Mouse (Mus musculus): ENCODE data around the gene Slc6a4.

Slc6a4 gene

GRCm38 (mm10) chr11:76997916-76998704 is at the start of gene Slc6a4:
Gene Slc6a4, plus strand, starts transcription at chr11:76998603.
- DNase-seq: peak; percentile 12

DNA sequence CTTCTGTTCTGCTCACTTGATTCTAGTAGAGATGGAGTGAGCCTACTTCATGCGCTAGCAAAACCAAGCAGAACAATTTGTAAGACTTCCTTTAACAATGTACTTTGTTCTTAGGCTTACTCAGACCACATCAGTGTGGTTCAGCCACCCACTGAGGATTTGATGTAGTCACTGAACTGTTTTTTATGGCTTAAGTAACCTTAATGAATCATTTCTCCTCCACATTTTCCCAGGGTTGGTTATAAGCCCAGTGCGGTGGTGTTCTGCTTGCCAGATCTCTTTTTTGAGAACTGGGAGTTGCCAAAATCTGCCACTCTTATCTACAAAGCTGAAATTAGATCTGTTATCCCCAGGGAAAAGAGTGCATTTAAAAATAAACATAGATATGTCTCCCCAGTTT is 44.9 kb upstream of the Slc6a4 start:
- DNase-seq: no peak

DNA sequence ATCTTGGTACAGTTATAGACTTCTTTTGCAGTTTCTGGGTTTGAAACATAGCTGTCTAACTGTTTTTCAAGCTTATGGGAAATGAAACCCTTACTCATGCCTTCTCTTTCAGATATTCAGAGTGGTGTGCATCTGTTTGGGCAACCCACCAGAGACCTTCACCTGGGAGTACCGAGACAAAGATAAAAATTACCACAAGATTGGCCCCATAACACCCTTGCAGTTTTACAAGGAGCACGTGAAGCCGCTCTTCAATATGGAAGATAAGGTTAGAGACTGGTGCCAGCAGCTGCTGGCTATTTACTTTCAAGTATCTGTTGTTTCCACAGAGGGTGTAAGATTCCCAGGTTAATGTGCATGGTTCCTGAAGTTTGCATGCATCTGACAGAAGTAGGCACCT is 32.7 kb upstream of the Slc6a4 start:
- no peak for DNase-seq

GRCm38 (mm10) chr11:76970328-76970727 is 28.1 kb upstream of the Slc6a4 start:
- no peak for DNase-seq

- peak in 1 of 2 experiments; percentile 13 for DNase-seq
These were observed 23.6 kb upstream of the Slc6a4 start for GRCm38 (mm10) chr11:76974680-76975319.

GRCm38 (mm10) chr11:76981570-76982141 is 16.7 kb upstream of the Slc6a4 start:
- DNase-seq: no peak

DNA sequence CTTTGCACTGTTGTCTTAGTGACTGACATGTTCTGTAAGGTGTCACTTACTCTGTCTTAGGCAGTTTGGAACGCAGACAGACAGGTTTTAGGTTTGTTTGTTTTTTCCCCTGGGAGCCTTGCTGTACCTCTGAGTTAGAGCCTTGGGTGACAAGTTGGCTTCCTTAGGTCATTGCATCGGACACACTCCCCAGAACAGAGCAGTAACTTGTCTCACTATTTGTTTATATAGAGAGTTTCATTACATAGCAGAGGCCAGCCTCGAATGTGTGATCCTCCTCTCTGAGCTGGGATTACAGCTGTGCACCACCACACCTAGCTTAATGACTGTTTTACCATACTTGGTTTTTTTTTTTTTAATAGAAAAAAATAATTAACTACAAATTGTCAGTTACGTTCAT is 16.0 kb upstream of the Slc6a4 start:
- no peak for DNase-seq

- DNase-seq: no peak
These were observed 14.8 kb upstream of the Slc6a4 start for GRCm38 (mm10) chr11:76983641-76984040.

GRCm38 (mm10) chr11:76984173-76984572 is 14.2 kb upstream of the Slc6a4 start:
- no peak for DNase-seq

- no peak for DNase-seq
These were observed 7.6 kb upstream of the Slc6a4 start for GRCm38 (mm10) chr11:76990839-76991238.

GRCm38 (mm10) chr11:76992886-76993285 is 5.5 kb upstream of the Slc6a4 start:
- no peak for DNase-seq

DNA sequence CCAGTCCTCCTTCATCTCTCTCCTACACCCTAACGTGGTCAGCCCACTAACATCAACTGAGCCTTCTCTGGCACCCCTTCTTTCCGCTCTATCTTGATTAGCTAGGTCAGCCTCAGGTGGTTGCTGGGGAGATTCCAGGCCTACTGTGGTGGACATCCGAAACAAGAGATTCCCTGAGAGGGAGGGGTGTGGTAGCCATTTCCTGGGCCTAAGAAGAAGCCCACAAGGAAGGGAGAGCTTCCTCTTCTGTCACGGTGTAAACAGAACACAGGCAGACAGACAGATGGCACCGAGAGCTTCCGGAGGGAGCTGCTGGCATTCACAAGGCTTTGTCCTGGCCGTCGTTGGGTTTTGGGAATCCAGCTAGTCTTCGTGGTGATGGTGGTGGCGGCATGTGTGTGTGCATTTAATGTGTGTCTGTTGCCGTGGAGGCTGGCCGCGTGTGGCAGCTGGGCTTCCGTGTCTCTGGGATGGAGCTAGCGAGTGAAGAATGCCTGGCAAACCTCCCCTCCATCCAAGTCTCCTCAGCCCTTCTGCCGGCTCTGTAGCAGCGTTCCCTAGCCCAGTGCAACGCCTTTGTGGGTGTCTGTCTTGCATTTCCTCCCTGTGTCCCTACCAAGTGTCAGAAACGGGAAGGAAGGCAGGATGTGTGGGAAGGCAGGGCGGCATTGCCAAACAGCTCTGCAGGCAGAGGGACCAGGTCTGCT is 2.3 kb upstream of the Slc6a4 start:
- peak; percentile 14 to 40 for DNase-seq

- DNase-seq: peak; percentile 88 to 91
These were observed 1.1 kb upstream of the Slc6a4 start for GRCm38 (mm10) chr11:76997305-76997704.

DNA sequence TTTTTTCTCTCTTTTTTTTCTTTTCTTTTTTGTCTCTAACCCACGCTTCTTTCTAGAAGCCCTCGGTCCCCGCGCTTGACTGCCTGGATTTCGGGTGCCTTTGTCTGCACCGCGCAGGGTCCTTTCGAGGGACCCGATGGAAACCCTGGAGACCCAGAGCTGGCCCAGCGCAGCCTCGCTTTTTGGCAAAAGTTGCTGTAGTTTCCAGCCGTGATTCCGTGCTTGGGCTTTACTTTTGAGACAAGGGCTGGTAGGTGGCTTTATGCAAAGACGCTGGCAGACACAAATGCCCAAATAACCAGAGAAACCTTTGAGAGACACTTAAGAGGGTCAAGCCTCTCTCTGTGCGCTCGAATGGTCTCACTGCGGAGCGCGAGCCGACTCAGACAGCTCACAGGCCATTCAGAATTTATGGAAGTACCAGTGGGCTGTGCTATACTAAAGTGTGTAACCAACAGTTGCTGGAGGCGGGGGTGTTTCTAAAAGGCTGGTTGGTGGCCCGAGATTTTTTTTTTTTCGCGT is 363 bp downstream of the Slc6a4 start:
- DNase-seq: no peak

GRCm38 (mm10) chr11:77000741-77001140 is 2.3 kb downstream of the Slc6a4 start:
- no peak for DNase-seq

DNA sequence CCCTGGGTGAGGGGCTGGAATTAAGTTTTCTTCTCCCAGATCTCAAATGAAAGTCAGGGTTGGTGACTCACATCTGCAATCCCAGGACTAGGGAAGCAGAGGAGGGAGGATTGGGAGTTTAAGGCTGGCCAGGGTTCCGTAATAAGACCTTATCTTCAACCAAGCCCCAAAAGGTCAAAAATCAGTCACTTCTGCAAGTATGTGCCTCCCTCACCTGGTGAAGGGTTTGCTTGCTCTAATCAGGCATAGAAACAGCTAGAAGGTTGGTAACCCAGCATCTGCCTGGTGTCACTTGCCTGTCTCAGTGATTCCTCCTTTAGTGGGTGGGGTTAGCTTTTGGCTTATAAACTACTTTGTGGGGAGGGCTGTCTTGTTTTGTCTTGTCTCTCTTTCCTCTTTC is 4.0 kb downstream of the Slc6a4 start:
- no peak for DNase-seq

DNA sequence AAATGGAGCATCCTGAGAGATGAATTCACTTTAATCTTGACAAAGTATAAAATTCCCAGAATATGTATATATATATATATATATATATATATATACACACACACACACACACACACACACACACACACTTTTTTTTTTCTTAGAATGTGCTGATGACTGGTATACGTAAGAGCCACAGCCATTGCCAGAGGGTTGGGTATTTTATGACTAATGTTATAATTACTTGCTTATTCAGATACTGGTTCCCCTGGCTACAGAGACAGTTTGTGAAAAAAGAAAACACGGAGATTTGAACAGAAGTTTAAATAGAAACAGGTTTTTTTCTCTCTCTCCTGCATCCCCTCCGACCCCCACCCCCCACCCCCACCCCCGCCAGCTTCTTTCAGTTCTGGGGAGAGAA is 7.5 kb downstream of the Slc6a4 start:
- DNase-seq: no peak

- DNase-seq: peak; percentile 53 to 59
These were observed 8.2 kb downstream of the Slc6a4 start for GRCm38 (mm10) chr11:77006616-77007015.

DNA sequence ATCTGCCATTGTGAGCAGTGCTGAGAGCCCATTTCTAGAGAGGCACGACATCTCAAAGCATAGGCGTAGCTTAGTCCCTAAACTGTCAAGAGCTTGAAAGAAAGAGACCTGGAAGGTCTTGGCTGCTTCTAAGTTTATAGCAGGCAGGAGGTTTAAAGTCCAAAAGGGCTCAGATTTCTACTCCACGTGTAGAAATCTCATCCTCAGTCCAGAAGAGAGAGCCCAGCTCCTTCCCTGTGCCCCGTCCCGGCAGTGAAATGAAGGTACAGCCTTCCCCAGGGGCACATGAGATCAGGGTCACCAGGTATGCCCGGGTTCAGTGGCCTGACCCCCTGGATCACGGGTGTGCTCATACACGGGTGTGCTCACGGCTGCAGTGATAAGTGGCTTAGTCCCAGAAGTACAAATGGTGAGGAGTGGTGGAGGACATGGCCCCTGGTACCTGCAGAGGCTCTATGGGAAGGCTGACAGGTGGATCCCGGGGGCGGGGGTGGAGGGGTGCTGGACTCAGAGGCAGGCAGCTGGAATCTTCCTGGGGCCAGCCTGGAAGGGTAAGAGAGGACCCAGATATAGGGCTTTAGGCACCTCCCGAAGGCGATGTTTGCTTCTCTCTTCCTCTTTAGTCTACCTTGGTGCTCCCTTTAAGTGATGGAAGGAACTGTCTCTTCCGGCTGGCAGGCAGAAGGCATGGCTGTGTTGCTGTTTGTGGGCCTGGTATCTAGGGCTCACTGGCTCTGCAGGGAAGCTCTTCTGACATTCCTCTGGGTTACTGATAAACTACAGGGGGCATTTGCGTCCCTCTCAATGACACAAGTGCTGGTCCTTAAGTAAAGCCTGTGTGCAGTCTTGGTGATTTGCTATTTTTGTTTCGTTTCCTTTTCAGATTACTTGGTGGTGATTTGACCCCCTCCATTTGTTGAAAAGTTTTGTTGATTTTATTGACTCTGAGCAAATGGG is 10.9 kb downstream of the Slc6a4 start:
- no peak for DNase-seq

DNA sequence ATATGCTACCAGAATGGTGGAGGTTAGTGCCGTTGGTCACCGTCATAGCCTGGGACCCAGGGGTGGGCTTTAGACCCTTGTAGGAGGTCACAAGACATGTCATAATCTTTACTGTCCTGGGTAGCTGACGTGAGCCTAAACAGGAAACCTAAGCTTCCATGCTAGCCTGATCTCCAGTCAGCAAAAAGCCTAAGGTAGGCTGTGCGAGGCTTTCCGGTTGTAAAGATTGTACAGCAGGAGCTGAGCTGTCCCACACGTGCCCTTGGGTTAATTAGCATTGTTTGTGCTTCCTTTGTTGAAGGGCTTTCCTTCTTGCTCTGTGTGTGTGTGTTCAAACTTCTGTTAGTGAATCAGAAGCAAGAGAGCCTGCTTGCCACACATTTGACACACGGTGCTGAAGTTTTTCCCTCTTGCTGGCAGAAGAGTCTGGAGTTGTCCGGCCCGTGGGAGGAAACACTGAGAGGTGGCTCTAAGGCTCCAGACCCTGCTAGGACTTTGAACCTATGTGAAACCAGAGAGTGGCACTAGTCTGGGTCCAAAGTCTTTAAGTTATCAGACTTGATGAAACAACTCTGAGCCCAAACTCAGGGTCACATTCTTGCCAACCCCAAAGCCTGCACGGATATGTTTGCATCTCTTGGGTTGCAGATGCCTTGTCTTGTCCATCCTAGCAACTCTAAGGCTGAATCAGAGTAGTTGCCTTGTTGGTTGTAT is 12.5 kb downstream of the Slc6a4 start:
- no peak for DNase-seq

DNA sequence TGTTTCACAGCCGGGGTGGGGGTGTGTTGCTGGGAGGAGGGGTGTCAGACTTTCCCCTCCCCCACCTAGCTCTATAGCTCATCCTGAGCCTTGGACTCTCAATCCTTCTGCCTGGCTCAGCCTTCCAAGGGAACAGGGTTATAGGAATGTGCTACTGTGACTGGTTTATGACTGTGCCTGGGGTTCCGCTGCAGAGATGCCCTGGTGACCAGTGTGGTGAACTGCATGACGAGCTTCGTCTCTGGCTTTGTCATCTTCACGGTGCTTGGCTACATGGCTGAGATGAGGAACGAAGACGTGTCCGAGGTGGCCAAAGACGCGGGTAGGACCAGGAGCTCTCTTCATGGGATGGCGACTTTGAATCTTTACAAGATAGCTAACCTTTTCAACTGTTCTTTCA is 19.6 kb downstream of the Slc6a4 start:
- DNase-seq: no peak
